Mouse (Mus musculus) thymus, postnatal 36 days (tissue): ENCODE measurements around the gene Rev1.
"Not testable (repeated sequence)": the region's sequence is repeated elsewhere in the genome, so short reads cannot be mapped to it uniquely, and the experiment has no call there.

Source experiments
- DNase-seq, 2 experiments: peaks; one replicate each; pipeline ENCODE4 v3.0.0; 2022; ENCODE audit warnings: mixed read lengths in 2 of 2

The Rev1 gene

DNA sequence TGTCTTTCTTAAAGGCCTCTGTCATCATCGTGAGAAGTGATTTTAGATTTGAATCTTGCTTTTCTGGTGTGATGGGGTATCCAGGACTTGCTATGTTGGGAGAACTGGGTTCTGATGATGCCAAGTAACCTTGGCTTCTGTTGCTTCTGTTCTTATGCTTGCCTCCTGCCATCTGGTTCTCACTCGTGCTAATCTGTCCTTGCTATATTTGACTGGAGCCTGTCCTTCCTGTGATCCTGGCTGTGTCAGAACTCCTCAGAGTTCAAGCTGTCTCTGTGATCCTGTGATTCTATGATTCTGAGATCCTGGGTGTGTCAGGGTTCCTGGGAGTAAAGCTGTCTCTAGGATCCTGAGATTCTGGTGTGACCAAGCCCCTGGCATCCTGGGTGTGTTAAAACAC, 67.4 kb downstream of the Rev1 start:
- not testable (repeated sequence) for DNase-seq

DNA sequence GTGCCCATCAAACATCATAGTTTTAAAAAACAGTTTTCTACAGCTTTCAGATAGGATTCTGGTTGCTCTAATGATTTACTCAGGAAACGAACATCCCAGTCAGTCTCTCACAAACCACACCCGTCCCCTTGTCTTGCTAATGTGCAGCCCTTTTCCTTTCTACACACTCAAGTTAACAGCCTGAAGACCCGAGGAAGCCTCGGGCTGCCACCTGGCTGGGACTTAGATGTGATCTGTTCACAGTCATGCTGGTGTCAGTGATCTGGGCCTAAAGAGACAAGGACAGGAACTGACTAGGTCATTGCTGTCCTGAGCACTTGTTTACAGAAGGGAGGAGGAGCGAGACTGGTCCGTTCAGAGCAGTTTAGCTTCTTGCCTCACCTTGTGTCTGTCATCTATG, 71.2 kb downstream of the Rev1 start:
- no peak for DNase-seq

DNA sequence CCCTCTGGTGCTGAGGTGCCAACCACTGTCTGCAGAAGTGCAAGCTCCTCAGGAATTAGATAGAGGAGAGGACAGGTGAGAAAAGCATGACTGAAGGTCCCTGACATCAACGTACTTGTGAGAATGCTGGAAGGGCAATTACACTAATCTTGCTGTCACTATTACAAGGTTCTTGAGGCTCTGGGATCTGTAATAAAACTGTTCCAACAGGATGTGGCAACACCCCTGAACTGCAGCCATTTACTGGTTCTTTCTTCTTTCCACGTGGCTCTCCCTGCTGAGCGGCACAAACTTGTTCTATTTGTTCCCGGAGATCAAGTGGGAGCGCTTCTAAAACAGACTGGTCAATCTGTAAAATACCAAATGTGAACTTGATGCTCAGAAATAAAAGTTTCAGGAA, 74.4 kb downstream of the Rev1 start:
- no peak for DNase-seq

DNA sequence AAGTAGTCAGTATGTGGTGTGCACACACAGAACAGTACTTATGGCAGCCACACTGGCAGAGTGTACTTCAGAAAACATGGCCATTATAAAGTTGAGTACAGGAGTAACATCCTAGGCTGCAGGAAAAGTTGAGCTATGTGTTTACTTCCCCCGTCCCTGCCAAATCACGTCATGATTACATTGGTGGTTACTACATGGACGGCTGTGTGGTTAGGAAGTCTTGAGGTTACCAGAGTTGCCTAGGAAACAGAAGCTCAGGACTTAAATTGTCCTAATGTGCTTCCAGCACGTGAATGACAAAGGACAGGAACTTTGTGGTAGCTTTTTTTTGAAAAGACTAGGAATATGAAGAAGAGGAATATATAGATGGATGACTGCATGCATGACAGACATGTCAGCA, 80.0 kb downstream of the Rev1 start:
- no peak for DNase-seq

DNA sequence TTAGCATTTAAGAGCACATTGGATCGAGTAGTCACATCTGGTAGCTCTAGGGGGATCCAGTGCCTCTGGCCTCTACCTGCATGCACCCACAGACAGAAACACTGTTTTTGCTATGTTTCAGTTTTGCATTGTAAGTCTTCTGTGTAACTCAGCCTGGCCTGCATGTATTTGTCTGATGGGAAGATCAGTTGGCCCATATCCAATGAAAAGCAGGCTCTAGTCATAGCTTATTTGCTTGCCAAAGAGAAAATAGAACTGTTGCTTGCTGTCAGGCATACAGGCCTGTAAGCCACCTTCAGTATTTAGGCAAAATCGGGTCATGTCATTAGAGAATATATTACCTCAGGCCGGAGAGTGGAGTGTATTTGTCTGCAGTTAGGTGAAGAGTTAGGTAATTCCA, 81.5 kb downstream of the Rev1 start:
- no peak for DNase-seq

DNA sequence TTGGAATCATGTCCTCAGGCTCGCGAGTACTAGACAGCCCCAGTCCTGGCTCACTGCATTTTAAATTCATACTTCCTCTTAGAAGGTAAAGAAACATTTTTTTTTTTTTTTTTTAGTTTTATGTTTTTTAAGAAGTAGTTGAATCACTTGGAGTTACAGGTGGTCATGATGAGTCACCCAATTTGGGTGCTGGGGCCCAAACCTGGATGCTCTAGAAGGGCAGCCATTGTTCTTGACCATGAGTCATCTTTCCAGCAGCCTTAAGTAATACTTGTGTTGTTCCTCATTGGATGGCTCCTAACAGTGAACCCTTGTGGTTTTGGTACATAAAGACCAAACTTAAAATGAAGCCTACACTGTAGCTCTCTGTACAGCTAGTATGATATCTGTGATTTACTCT, 90.7 kb downstream of the Rev1 start:
- DNase-seq = no peak

DNA sequence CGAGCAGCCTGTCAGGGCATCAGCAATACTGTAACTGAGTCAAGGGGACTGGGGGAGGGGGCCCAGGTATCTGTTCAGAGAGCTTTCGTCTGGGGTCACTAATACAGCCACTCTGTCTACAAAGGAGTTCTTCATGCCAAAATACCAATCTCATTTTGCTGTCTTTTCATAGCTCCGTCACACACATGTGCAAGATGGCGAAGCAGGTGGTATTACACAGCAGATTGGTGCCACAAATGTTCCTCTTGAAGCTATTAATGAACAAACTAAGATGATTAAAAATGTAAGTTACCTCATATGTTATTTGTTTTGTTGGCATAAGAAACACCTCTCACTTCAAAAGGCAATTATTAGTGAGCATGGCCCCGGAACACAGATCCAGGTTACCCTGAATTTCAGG, 92.2 kb downstream of the Rev1 start:
- DNase-seq = no peak

DNA sequence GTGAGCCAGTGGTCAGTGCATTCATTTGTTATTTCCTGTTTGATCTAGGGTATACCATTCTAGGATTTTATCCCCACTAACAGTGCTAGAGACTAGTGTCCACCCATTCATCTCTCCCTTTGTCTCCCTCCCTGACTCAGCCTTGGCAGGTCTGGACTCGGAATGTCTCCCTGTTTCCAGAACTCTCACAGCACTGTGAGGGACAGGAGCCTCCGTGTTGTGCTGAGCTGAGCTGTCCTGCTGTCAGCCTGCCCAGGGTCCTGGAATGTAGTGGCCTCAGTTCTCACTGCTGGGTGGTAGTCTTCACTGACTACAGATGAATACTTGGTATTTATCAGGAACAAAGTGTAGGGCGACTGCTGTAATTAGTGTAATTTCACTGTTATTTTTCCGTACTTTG, 94.1 kb downstream of the Rev1 start:
- no peak for DNase-seq

DNA sequence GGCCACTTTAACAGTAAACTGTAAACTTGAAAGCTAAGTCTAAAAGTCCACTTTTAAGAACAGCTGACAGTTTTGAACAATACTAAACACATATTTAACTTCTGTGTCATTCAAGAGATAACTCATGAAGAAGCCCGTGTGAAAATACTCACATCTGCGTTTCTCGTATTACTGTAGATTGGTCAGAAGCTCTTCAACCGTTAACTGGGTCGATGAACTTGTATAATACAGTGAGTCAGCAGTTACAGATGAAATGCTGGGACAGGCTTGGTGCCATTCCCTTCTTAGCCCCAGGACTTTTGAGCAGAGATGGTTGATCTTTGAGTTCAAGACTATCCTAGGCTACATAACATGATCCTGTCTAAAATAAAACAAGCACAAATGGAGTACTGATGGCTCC, 98.2 kb downstream of the Rev1 start:
- DNase-seq = no peak

DNA sequence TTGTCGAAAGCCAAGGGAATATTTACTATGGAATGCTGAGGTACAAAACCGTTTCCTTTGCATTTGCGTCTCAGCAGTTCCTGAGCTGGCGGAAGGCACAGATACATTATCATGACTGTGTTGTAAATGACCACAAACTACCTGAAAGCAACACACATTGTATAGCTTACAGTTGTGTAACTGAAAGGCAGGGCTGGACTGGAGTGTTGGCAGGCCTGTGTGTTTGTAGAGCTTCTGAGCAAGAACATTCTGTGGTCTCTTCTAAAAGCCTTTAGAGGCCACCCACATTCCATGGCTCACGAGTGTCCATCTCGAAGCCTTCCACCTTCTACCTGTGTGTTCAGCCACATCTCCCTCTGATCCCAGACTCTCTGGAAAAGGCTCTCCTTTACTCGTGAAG, 102.3 kb downstream of the Rev1 start:
- no peak for DNase-seq

DNA sequence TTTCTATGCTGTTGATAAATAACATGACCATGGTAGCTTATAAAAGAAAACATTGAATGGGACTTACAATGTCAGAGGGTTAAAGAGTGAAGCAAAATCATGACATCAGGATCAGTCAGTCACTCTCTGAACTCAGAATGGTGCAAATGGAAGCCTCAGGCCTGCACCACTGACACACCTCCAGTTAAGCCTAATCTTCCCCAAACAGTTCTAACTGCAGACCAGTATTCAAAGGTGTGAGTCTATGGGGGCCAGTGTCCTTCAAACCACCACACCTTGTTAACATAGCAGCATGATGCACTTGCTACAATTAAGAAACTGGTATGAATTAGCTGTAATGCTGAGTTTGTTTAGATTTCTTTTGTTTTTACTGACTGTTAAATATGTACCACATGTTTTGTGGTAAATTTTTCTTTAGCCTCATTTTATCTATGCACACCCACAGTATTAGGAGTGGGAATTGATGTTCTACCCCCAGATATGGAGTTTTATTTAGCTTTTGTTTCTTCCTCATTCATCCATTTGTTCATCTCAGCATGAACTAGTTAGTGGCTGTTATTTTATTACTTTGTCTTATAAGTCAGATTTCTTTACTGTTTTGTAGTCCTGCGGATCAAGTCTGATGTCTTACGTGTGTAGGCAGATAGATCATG, 114.9 kb downstream of the Rev1 start:
- DNase-seq = no peak

DNA sequence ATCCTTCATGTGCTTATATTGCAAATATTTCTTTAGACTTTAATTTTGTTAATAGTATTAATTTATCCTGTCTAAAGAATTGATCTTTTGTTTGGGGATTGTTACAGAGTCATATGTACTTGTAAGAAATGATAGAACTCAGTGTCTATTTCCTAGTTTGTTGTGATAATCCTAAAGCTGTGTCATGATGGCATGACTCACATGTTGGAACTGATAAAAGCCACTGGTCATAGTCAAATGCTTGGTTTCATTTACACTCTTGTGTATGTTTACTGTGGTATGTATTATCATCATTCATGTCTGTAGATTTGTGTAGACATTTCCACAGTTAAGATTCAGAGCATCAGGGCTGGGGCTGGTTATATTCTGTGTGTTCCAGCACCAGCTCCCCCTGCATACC, 117.1 kb downstream of the Rev1 start:
- no peak for DNase-seq

DNA sequence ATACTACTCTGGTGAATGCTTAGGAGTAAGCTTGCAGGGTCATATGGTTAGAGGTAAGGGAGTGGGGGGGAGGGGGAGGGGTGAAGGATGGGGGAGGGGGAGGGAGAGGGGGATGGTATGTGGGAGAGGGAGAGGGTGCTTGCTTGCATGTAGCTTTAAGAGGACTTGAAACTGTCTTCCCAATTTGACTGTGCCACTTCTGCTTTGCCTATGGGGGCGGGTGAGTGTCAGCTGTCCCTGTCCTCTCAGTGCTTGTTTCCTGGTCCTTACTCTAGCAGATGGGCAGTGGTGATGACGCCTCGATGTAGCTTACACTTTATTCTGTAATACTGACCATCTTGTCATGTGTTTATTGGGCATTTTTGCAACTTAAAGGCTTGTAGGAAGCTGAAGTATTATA, 117.5 kb downstream of the Rev1 start:
- no peak for DNase-seq

DNA sequence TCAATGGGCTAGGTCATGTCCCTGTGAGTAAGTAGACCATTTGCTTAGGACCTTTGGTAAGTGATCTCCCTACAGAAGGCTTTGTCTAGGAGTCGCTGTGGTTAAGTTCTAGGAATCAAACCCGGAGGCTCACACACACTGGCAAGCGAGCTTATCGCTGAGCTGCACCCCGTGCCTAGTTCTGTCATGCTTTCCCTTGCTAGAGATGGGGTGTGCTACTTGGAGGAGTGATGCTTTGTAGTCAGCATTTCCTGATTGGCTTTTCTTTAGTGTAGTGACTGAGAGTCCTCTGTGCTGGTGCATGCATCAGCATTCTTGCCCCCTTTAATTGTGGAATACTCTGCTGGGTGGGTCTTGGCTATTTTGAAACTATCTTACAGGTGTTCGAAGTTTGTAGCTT, 118.0 kb downstream of the Rev1 start:
- DNase-seq = no peak

DNA sequence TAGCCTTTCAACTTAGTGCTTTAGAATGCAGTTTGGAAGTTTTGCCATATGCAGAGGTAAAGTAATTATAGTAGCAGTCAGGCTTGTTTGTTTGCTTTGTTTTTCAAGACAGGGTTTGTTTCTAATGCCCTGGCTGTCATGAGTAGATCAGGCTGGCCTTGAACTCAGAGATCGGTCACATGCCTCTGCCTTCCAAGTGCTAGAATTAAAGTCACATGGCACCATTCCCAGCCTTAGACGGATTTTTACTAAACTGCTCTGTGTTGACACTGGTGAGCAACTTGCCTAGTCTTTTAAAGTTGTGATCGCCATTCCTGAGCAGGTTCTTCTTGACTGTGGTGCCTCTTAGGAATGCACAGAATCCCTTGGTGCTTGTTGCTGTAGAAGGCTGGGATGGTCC, 122.9 kb downstream of the Rev1 start:
- no peak for DNase-seq

DNA sequence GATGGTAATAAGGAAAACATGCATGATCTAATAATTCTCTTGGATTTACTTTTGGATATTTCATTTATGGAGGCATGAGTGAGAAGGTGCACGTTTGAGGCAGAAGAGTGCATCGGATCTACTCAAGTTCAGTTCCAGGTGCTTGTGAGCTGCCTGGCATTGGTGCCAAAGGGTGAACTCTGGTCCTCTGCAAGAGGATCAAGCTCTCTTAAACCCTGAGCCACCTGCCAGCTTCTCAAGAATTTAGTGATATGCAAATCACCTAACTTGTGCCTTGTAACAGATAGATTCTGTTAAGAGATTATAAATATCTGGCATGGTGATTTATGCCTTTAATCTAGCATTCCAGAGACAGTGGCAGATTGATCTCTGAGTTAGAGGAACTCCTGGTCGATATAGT, 126.6 kb downstream of the Rev1 start:
- DNase-seq = no peak
